Mouse (Mus musculus) embryonic stem cell, embryonic (primary cell): ENCODE results near the gene Olfr1287.

Experiments used
- CTCF ChIA-PET, 4 experiments: fragments of 300-600 bp in 2 of 4; fragments of 350-600 bp in 2 of 4; sonication (Branson Sonifier 250); formaldehyde crosslinking; loops; one replicate each; lab custom pipeline; 2022; ENCODE audit warnings: inconsistent platforms in 2 of 4; lab: Charles Lee
- POLR2A ChIA-PET, 4 experiments: fragments of 300-600 bp in 2 of 4; fragments of 350-600 bp in 2 of 4; sonication (Branson Sonifier 250); formaldehyde crosslinking; loops; one replicate each; lab custom pipeline; 2022; ENCODE audit warnings: antibody characterized with exemption in 4 of 4, inconsistent platforms in 1 of 4; lab: Charles Lee

The Olfr1287 gene

DNA sequence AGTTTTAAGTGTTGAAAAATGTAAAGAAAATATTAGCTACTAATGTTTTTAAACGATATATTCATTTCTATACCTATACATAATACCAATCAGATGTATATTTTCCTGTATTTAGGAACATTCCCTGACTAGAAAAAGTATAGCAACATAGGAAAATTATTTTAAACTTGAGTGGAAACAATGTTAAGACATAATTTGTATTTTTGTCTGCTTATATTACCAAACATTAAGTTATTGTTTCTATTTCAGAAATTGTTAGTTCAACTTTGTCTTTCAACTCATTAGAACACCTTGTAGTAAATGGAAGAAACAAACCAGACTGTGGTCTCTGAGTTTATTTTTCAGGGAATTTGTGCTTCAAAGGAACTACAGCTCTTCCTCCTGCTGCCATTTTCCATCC lies at the start of gene Olfr1287:
TSS of gene Olfr1287 (plus strand) at position 301 of the 400 bp plus-strand sequence.
- CTCF ChIA-PET, result no interaction called here
- POLR2A ChIA-PET, result no interaction called here

GRCm38 (mm10) chr2:111422931-111423330 lies 26.0 kb upstream of the Olfr1287 start, which contains the start of gene Olfr1286:
TSS of gene Olfr1286 (minus strand) at chr2:111423115.
- CTCF ChIA-PET, result no interaction called here
- POLR2A ChIA-PET, result no interaction called here

- ChIA-PET CTCF (no interaction called here), POLR2A (no interaction called here)
These were observed 24.9 kb downstream of the Olfr1287 start, which contains the start of gene Olfr1288 for GRCm38 (mm10) chr2:111473801-111474200. TSS of gene Olfr1288 (plus strand) at chr2:111474101.

DNA sequence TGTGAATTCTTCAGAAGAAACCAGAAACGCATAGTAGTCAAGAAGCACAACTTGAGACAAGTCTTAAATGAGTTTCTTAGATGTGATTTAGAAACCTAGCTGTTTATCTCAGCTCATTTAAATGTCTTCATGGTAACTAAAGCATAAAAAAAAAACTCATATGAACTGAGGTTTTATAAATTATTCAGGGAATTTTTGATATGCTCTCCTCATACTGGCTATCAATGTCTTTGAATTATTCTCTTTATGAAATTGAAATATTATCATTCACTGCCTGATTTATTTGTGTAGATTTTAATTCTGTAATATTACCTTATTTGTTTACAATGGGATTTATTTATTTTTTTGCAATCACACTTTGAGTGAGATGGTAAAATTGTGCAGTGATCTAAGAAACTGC lies 31.6 kb downstream of the Olfr1287 start, which contains the start of gene Olfr1289:
TSS of gene Olfr1289 (plus strand) at position 301 of the 400 bp plus-strand sequence.
- POLR2A ChIA-PET, result no interaction called here

GRCm38 (mm10) chr2:111493729-111494128 lies 44.8 kb downstream of the Olfr1287 start, which contains the start of gene Olfr1290:
TSS of gene Olfr1290 (minus strand) at chr2:111493829.
- CTCF ChIA-PET, result interaction anchor here in 1 of 4 experiments (0.6 kb wide), 1 partner anchor 884 kb away, joined by 3 read pairs; no protein-coding TSS in a partner anchor
- POLR2A ChIA-PET, result no interaction called here

More for the DNA sequence above, 31.6 kb downstream of the Olfr1287 start, which contains the start of gene Olfr1289:
- CTCF ChIA-PET, result no interaction called here

DNA sequence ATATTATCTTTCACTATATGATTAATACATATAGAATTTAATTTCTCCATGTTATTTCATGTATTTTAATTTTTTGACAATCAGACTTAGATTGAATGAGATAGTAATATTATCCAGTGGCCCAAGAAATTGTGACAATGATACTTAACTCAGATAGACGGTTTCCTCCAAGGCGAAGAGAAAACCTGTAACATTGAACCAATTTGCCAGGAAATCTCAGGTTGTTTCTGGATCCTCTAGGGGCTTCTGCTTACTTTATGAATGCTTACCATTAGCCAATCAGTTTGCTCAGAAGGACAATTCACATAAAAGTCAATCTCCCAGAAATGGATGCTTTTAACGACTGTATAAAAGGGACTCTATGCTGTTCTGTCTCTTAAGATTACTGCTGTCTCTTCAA lies 47.9 kb downstream of the Olfr1287 start, which contains the start of gene Olfr1291-ps1:
TSS of gene Olfr1291-ps1 (plus strand) at position 301 of the 400 bp plus-strand sequence.
- ChIA-PET CTCF (no interaction called here), POLR2A (no interaction called here)
